Mouse (Mus musculus): Measurements from ENCODE around the gene D430041D05Rik. TPM values are rescaled to one million over a fixed set of nuclear protein-coding genes. Genes with fewer than 3 reads are reported as not detected.

Gene D430041D05Rik
- total RNA-seq, 1 experiment, result 0.54 TPM

DNA sequence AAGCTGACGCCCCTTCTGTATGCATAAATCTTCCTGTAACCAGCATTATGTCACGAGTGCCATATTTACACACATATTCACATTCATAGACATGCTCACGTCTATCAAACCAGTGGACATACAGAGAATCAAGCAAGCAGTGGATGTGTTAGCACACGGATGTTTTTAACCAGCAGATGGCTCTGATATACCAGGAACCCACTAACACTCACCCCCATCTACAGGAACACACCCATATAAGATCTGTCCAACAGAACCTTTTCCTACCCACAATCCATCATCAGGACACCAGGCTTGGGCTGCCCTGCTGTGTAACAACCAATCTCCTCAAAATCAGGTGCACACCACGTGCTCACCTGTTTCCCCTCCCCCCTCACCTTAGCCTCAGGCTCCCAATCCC, 76.9 kb downstream of the D430041D05Rik start:
- in situ Hi-C loops (cut with MboI; ENCODE audit: low sequenced_read_pairs in 2 of 2, unreplicated experiment in 2 of 2), result no loop called here
- TF ChIP-seq HCFC1 (IDR thresholded peaks at IDR 0.05; ENCODE audit: borderline replicate concordance, insufficient read depth, low read length) (no peak), ZNF384 (IDR thresholded peaks at IDR 0.05; ENCODE audit: low read depth, low read length) (no peak), MAFK (IDR thresholded peaks at IDR 0.05; ENCODE audit: insufficient read depth, low read depth, low read length) (no peak), CHD2 (IDR thresholded peaks at IDR 0.05; ENCODE audit: low read depth, low read length) (no peak), ZC3H11A (IDR thresholded peaks at IDR 0.05; ENCODE audit: borderline replicate concordance, low read depth, low read length) (no peak)
- no peak overlapping the region for H3K4me3 ChIP-seq (ENCODE audit: insufficient read depth in 1 of 2, low read depth in 1 of 2, low read length in 2 of 2, poor library complexity in 1 of 2, severe bottlenecking in 1 of 2)
- no peak for DNase-seq (ENCODE audit: low read depth, low spot score)
- H3K9me3 ChIP-seq (ENCODE audit: control insufficient read depth, insufficient read depth, low read depth, low read length), result no peaks in the 10 kb centered on the region
- H3K36me3 ChIP-seq (ENCODE audit: control insufficient read depth, insufficient read depth, low read length, poor library complexity, severe bottlenecking), result no peaks in the 10 kb centered on the region
- H3K27ac ChIP-seq (ENCODE audit: insufficient read depth, low read depth, low read length, poor library complexity, severe bottlenecking), result no peak overlapping the region
- no peaks in the 10 kb centered on the region for H3K4me1 ChIP-seq (ENCODE audit: control insufficient read depth in 2 of 2, insufficient read depth in 2 of 2, low read length in 2 of 2, poor library complexity in 1 of 2)
- H3K9ac ChIP-seq (ENCODE audit: insufficient read depth, low read depth, low read length, poor library complexity, severe bottlenecking), result no peak overlapping the region

- no peak for DNase-seq (ENCODE audit: low read depth, low spot score)
- H3K27ac ChIP-seq (ENCODE audit: insufficient read depth, low read depth, low read length, poor library complexity, severe bottlenecking), result no peak overlapping the region
- H3K4me3 ChIP-seq (ENCODE audit: insufficient read depth in 1 of 2, low read depth in 1 of 2, low read length in 2 of 2, poor library complexity in 1 of 2, severe bottlenecking in 1 of 2), result no peak overlapping the region
- H3K4me1 ChIP-seq (ENCODE audit: control insufficient read depth in 2 of 2, insufficient read depth in 2 of 2, low read length in 2 of 2, poor library complexity in 1 of 2), result no peaks in the 10 kb centered on the region
- no peaks in the 10 kb centered on the region for H3K9me3 ChIP-seq (ENCODE audit: control insufficient read depth, insufficient read depth, low read depth, low read length)
- no peak overlapping the region for H3K9ac ChIP-seq (ENCODE audit: insufficient read depth, low read depth, low read length, poor library complexity, severe bottlenecking)
- in situ Hi-C loops (cut with MboI; ENCODE audit: low sequenced_read_pairs in 2 of 2, unreplicated experiment in 2 of 2), result no loop called here
- H3K36me3 ChIP-seq (ENCODE audit: control insufficient read depth, insufficient read depth, low read length, poor library complexity, severe bottlenecking), result no peaks in the 10 kb centered on the region
- no peak for TF ChIP-seq ZC3H11A (IDR thresholded peaks at IDR 0.05; ENCODE audit: borderline replicate concordance, low read depth, low read length)
- TF ChIP-seq ZNF384 (IDR thresholded peaks at IDR 0.05; ENCODE audit: low read depth, low read length), result no peak
- no peak for TF ChIP-seq CHD2 (IDR thresholded peaks at IDR 0.05; ENCODE audit: low read depth, low read length)
- TF ChIP-seq MAFK (IDR thresholded peaks at IDR 0.05; ENCODE audit: insufficient read depth, low read depth, low read length), result no peak
- TF ChIP-seq HCFC1 (IDR thresholded peaks at IDR 0.05; ENCODE audit: borderline replicate concordance, insufficient read depth, low read length), result no peak
Measured at GRCm38 (mm10) chr2:104332707-104333106, 78.1 kb downstream of the D430041D05Rik start.

GRCm38 (mm10) chr2:104331261-104331660, 79.6 kb downstream of the D430041D05Rik start:
- H3K36me3 ChIP-seq (ENCODE audit: control insufficient read depth, insufficient read depth, low read length, poor library complexity, severe bottlenecking), result no peaks in the 10 kb centered on the region
- no peak overlapping the region for H3K27ac ChIP-seq (ENCODE audit: insufficient read depth, low read depth, low read length, poor library complexity, severe bottlenecking)
- in situ Hi-C loops (cut with MboI; ENCODE audit: low sequenced_read_pairs in 2 of 2, unreplicated experiment in 2 of 2), result no loop called here
- no peaks in the 10 kb centered on the region for H3K4me1 ChIP-seq (ENCODE audit: control insufficient read depth in 2 of 2, insufficient read depth in 2 of 2, low read length in 2 of 2, poor library complexity in 1 of 2)
- no peak overlapping the region for H3K4me3 ChIP-seq (ENCODE audit: insufficient read depth in 1 of 2, low read depth in 1 of 2, low read length in 2 of 2, poor library complexity in 1 of 2, severe bottlenecking in 1 of 2)
- H3K9ac ChIP-seq (ENCODE audit: insufficient read depth, low read depth, low read length, poor library complexity, severe bottlenecking), result no peak overlapping the region
- DNase-seq (ENCODE audit: low read depth, low spot score), result no peak
- no peak for TF ChIP-seq MAFK (IDR thresholded peaks at IDR 0.05; ENCODE audit: insufficient read depth, low read depth, low read length)
- no peak for TF ChIP-seq ZC3H11A (IDR thresholded peaks at IDR 0.05; ENCODE audit: borderline replicate concordance, low read depth, low read length)
- no peak for TF ChIP-seq HCFC1 (IDR thresholded peaks at IDR 0.05; ENCODE audit: borderline replicate concordance, insufficient read depth, low read length)
- no peak for TF ChIP-seq ZNF384 (IDR thresholded peaks at IDR 0.05; ENCODE audit: low read depth, low read length)
- TF ChIP-seq CHD2 (IDR thresholded peaks at IDR 0.05; ENCODE audit: low read depth, low read length), result no peak
- no peaks in the 10 kb centered on the region for H3K9me3 ChIP-seq (ENCODE audit: control insufficient read depth, insufficient read depth, low read depth, low read length)

GRCm38 (mm10) chr2:104327116-104327794, 83.6 kb downstream of the D430041D05Rik start:
- DNase-seq (ENCODE audit: low read depth, low spot score), result no peak
- Histone ChIP-seq H3K27ac (ENCODE audit: insufficient read depth, low read depth, low read length, poor library complexity, severe bottlenecking) (no peak overlapping the region), H3K9me3 (ENCODE audit: control insufficient read depth, insufficient read depth, low read depth, low read length) (no peaks in the 10 kb centered on the region), H3K36me3 (ENCODE audit: control insufficient read depth, insufficient read depth, low read length, poor library complexity, severe bottlenecking) (no peaks in the 10 kb centered on the region), H3K4me1 (ENCODE audit: control insufficient read depth in 2 of 2, insufficient read depth in 2 of 2, low read length in 2 of 2, poor library complexity in 1 of 2) (no peaks in the 10 kb centered on the region), H3K4me3 (ENCODE audit: insufficient read depth in 1 of 2, low read depth in 1 of 2, low read length in 2 of 2, poor library complexity in 1 of 2, severe bottlenecking in 1 of 2) (no peak overlapping the region), H3K9ac (ENCODE audit: insufficient read depth, low read depth, low read length, poor library complexity, severe bottlenecking) (no peak overlapping the region)
- in situ Hi-C loops (cut with MboI; ENCODE audit: low sequenced_read_pairs in 2 of 2, unreplicated experiment in 2 of 2), result no loop called here
- TF ChIP-seq HCFC1 (IDR thresholded peaks at IDR 0.05; ENCODE audit: borderline replicate concordance, insufficient read depth, low read length), result no peak
- no peak for TF ChIP-seq ZC3H11A (IDR thresholded peaks at IDR 0.05; ENCODE audit: borderline replicate concordance, low read depth, low read length)
- TF ChIP-seq MAFK (IDR thresholded peaks at IDR 0.05; ENCODE audit: insufficient read depth, low read depth, low read length), result no peak
- TF ChIP-seq ZNF384 (IDR thresholded peaks at IDR 0.05; ENCODE audit: low read depth, low read length), result no peak
- no peak for TF ChIP-seq CHD2 (IDR thresholded peaks at IDR 0.05; ENCODE audit: low read depth, low read length)

Measured in ES-E14 (cell line).